Mouse (Mus musculus): ENCODE results near the gene Esrrb. TPM values are rescaled to one million over a fixed set of nuclear protein-coding genes. Genes with fewer than 3 reads are reported as not detected.

The Esrrb gene
- total RNA-seq (2022), result under 1 TPM in 3 of 4 experiments, not detected in 1; 0.24 to 0.52 (median 0.41) TPM

DNA sequence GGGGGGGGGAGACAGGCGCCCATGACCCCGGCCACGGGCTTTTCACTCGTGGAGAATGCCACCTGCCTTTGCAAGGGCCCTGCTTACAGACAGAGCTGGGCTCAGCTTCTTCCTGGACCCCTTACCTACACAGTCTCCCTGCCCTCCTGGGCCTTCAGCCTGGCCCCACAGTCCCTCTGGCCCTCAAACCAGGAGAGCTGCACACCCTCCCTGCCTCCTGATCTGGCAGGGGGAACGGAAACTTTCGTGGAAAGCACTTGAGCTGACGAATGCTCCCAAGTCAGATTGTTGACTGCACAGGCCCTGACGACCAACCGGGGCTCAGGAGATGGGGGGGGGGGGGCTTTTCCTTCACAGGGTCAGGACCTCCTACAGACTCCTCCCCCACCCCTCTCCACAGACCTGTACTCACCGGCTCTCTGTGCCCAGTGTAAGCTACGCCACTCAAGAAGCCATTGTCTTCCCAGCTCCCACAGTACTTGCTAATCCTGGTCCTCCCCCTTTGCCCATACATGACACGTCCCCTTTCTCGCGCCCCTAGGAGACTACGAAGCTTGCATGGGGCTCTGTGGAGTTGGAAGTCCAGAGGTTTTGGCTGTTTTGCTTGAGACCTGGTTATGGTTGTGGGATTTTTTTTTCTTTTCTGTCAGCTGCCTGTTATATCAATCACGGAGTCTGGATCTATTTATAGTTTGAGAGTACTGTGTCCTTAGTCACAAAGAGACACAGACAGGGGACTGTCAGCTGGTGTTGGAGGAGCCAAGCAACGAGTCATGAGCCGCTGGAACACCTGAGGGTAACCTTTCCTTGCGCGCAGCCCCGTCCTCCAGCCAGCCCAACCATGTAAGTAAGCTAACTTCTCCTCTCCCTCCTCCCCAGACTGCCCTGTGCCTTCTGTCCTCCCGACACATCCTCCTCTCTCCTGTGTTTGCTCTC, at the start of gene Esrrb:
Gene Esrrb, plus strand, starts transcription at position 422 of the 936 bp plus-strand sequence.
- no peak for DNase-seq

DNA sequence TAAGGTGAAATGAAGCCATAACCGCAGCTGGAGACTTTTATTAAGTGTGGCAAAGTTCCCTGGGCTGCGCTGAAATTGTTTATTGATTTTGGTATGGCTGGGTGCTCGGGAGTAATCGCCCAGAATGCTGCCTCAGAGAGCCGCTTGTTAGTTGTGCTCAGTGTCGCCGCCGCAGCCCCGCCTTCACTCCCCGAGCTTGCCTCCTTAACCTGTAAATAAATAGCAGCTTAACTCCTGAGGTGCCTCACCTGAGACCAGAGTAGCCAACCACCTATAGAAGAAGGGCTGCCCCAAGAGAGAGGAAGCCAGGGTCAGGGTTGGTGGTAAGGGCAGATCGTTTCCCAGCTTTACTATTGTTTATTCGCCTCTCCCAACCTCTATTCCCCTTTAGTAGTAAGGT, 40.3 kb upstream of the Esrrb start:
- no peak for DNase-seq

DNA sequence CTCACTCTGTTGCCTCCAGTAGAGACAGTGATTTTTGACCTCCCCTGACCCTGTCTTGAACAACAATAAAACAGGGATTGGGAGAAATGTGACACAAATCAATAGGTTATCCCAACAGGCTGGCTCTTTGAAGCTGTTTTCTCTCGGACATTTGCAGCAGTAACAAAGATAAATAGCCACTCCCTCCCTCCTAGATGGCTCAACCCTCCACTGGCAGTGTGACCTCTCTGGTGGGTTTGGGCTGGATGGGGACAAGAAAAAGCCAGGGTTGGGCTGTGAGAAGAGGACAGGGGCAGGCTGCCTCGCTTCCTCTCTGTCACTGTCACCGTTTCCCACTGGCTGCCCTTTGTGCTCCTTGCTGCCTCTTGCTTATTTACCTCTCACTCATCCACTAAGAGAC, 36.6 kb upstream of the Esrrb start:
- no peak for DNase-seq

DNA sequence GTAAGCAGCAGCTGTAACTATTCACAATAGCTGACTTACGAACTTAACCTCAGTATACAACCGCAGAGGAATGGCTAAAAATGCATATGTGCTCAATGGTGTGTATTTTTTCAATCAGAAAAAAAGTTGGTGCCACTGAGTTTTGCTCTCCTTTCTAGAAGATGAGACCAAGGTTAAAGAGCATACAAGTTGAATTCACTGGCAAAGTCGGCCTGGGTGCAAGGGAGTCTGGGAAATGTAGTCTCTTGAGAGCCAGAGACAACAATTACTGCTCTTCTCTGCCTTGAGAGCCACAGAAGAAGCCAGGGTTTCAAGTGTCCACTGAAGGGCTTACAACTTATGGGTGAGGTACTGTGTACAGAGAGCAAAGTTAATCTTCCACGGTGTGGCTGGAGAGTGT, 31.1 kb upstream of the Esrrb start:
- no peak for DNase-seq

DNA sequence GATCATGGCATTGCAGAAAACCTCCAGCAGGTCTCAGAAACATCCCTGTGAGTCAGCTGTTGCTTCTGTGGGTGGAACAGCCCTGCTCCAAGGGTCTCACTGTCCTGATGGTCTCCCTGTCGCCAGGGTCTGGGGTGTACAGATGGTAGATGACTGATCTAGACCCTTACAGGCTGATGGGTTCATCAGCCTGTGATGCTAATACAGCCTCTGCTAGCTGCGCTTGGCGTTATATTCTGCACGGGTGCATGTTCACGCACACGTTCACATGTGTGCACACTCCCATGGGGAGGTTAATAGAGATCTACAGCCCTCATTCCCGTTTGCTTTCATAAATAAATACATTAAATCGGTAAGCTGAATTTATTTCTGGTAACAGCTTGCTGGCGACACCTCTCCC, 30.2 kb upstream of the Esrrb start:
- DNase-seq, result no peak

DNA sequence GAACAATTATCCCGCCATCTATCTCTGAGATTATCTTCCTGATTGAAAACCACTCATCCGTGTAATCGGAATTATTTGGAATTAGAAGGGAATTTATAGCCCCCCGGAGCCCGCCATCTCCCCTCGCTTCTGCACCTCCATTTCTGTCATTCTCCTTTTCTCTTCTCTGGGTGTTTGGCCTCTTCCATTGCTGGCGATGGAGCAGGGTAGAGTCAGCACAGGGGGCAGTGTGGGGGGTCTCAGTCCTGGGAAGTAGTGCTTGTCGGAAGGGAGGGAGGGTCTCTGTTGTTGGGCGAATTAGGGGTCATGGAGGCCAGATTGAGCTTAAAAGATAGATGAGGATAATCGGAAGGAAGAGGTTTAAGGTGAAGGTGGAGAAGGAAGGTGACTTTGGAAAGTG, 29.7 kb upstream of the Esrrb start:
- no peak for DNase-seq

DNA sequence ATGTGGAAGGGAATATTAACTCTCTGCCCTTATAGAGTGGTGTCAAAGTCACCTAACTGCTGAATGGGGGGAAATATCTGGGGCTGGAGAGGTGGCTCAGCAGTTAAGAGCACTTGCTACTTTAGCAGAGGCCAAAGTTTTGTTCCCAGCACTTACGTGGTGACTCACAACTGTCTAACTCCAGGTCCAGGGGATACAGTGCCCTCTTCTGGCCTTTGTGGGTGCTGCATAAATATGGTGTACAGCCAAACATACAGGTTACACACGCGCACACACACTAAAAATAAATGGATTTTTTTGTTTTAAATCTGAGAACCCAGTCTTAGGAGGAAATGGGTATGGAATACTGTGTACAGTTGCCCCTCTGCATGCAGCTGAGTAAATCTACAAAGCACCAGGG, 24.7 kb upstream of the Esrrb start:
- no peak for DNase-seq

DNA sequence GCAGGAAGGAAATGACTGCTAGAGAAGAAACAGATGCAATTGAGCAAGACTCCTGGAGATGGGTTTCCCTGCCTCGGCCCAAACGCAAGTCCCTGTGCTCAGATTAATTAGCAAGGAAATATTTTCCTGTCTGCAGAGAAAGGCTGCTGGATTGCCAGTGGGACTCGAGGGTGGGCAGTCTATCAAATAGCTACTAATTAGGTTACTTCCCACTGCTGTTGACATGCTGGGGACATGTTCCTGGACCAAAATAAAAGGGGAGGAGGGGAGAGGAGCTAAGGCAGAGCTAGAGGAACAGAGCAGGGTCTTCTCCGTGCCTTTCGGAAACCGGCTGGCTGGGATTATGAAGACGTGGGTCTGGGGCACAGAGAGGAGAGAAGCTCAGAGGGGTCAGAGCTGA, 24.0 kb upstream of the Esrrb start:
- no peak for DNase-seq

DNA sequence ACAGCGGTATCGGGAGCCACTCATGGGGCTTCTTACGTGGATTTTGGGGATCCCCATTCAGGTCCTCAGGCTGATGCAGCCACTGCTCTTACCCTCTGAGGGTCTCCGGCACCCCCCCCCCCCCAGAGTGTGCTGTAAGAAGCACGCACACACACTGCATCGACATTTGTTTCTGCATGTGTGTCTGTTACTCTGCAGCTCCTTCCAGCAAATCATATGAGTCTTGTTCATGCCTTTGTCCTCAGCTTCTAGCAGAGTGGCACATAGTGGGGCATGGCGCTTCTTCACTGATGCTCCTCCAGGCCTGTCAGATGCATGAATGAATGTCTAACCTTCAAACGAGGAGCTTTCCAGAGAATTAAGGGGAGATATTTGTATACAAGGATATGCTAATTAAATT, 11.4 kb upstream of the Esrrb start:
- DNase-seq, result no peak

DNA sequence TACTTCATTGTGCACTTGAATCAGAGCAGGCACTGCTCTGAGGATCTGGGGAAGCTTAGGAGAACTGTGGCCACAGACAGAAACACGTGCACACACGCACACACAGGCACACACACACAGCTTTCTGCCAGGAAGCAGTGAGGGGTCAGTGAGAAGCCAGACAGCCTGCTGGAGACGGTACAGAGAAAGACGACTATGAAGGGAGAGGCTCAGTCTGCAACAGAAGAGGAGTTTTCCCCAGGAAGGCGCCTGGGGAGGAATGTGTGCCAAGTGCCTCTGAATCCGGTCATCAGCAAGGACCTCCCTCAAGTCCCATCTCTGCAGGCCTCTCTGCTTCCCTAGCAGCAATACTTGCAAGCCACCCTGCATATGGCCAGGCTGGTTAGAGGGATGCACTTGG, 1.5 kb upstream of the Esrrb start:
- no peak for DNase-seq

DNA sequence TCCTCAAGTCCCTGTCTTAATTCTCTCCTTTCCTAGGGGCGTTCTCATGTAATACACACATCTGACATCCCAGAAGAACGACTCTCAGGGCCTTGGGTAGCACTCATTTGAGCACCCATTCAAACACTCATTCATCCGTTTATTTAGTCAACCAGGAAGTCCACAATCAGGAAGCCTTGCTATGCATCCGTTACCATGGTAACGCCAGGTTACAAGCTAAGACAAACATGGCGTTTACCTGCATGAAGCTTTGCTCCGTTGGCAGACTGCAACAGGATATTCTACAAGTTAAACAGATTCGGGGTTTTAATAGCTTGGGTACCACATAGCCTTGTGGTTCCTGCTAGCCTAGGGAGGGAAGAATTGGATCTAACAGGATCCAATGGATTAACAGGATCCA, 1.0 kb upstream of the Esrrb start:
- DNase-seq, result no peak

DNA sequence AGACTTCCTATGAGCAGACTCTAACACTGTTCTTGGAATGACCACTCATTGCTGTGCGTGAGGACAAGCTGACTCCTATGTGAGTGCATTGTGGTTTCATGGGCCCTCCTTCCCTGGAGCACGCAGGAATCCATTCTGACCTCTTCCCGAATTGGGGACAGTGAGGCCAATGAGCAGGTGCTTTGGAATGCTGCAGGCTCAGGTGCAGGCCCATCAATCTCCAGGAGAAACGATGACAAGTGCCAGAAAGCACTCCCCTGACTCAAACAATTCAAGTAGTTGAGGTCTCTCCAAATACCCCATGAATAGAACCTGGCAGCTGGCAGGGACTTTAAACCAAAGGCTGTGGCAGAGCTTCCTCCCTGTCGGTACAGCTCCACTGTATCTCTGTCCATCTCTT, 3.4 kb downstream of the Esrrb start:
- no peak for DNase-seq

DNA sequence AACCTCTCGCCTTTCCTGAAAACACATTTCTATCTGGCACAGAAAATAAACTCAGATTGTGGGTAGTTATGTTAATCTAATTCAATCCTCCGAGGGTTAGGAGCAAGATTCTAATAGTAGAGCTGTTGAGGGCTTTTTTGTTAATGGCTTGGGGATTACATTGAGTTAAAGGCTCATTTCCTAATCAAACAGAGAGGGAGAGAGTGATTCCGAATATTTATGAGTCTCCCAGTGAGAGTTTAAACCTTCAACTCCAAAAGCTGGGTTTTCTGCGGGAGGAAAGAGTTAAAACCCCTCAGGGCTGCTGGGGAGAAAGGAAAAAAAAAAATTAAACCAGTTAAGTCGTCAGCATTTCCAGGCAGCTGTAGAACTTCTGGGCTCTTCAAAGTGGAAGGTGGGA, 3.8 kb downstream of the Esrrb start:
- no peak for DNase-seq

DNA sequence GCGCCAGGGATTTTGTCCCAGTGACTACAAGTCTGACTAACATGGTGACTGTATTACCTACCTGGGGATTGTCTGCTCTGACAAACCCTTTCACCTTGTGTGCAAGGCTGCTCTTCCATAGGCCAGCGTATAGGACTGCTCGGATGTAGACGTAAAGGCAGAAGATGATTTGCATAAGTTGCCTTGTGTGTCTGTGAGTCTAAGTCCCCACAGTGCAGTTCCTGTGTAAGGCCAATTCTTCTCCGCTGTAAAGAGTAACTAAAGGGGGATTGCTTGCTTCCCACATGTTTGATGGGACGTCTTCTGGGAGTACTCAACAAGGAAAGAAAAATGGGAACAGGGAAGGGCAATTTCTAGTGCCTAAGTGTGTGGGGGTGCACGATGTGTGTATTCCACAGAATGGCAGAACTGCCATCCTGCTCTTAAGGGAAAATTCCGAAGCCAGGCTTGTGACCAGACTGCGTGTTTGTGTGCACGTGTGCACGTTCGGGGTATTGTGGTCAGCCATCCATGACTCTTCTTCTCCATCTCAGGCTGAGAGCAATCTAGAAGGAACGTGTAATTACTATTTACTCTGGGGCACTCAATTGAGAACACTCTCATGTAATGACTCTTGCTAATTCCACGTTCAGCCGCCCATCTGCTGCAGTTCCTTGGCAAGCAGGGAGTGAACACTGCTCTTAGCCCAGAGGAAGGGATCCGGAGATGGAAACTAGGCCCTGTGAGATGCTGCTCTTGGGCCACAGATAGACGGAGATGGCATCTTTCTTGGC, 9.9 kb downstream of the Esrrb start:
- DNase-seq, result no peak

DNA sequence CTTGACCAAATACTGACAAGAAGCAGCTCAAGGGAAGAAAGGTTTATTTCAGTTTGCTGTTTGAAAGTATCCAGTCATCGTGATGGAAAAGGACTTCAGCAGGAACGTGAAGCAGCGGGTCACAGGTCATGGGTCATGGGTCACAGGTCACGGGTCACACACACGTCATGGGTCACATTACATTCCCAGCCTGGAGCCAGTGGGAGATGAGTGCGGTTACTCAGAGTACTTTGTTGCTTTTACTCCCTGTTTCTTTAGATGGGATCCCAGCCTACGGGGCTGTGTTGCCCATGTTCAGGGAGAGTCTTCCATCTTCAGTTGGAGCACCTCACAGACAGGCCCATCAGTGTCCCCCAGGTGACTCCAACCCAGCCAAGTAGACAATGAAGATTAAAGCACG, 13.4 kb downstream of the Esrrb start:
- no peak for DNase-seq

DNA sequence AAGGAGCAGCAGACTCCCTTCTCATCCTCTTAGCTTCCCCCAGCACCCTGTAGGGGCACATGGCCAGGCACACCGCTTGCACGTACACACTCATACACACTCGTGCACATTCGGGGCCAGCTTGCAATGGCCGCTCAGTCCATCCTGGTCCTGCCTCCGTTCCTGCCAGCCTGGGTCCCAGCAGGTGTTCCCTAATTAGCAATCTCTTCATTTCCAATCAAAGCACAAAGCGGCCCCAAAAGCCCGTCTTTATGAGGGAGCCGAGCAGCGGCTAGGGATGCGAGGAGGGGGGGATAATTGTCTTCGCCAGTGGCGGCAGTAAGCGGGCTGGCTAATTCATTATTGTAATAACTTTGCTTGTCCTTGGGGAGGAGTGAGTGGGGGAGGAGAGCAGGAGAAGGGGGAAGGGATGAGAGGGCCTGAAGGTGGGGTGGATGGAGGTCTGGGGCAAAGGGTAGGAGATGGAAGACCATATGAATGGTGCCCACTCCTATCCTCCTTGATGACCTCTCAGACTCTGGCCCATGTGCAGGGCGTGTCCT, 18.8 kb downstream of the Esrrb start:
- no peak for DNase-seq

DNA sequence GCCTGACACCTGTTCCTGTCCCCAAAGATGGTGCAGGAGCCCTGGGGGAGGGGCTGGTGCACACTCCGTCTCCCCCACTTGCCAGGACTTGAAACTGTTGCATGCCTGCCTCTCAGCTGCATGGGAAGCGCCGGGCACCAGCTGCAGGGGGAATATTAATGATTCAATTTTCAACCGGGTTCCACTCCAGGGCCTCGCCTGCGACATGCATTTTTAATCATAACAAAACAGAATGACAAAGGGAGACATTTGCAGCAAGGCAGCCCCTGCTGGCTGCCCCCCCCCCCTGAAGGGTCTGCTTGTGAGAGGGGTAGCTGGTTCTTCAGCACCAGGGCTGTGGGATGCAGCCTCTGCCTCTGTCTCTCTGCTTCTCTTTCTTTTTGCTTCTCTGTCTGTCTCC, 22.9 kb downstream of the Esrrb start:
- no peak for DNase-seq

DNA sequence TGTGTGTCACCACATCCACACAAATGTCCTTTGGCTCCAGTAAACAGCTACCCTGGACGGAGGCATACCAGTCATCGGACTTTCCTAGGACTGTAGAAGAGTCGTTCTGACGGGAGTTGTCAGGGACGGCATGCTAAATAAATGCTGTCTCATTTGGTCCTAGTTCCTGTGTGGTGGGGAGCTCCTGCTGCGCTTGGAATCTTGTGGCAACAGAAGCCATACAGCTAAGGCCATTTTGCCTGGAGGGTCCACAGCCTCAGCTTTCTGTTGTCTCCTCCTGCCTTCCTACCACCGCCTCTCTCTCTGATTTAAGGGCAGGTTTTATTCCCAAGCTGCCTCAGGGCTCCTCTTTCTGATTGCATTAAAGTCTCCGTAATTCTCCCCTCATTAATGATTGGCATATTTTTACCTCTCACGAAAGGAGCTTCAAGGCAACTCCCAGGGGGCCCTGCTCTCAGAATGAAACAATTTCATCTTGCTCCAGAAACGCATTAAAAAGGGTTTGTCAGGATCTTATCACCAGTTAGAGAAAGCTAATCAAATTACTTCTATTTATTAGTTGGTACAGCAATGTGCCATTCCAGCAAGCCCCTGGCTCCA, 26.9 kb downstream of the Esrrb start:
- DNase-seq, result no peak

DNA sequence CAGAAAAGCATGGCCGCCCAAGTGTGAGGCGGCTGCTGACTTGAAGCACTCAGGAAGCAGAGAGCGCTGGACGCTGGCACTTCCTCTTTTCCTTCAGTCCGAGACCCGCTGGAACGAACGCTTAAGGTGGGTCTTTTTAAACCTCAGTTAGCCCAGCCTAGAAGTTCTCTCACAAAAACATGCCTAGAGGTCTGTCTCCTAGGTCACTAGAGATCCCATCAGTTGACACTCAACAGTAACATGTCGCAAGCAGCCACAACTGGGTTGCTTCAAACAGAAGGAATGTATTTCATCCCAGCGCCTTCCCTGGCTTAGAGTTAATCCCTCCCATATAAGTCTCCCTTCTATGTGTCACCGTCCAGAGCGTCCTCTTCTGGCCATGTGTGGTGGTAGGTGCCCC, 33.9 kb downstream of the Esrrb start:
- no peak for DNase-seq

DNA sequence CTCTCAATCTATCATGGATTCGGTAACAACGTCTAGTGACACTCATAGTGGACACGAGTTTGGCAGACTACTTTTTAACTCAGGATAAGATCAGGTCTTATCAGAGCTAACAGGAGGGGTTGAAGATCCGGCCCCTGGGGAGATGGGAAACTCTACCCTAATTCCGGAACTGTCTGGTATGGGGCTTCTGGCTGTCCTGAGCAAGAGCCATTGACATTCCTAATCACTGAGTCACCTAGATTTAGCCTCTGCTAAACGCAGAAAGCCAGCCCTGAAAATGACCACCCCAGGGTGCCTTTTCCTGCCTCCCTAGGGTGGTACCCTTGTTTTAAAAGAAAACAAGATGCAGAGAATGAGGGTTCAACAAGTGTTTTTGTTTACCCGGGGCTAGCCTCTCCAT, 34.4 kb downstream of the Esrrb start:
- DNase-seq, result no peak

DNA sequence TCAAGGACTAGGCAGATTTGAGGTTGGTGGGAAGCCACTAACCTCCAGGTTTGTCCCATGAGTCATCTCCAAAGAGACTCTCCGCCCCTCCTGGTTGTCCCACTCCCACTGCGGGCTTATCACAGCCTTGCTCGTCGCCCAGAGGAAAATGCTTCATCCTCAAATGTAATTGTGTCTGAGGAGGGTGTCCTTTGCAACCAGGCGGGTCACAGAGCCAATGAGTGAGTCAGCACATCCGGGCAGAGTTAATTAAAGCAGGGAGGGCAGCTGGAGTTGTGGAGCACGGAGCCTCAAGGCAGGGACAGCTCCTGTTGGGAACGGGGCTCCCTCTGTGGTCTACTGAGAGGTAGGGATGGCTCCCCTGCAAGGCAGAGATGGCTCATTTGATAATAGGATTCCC, 37.8 kb downstream of the Esrrb start:
- no peak for DNase-seq

DNA sequence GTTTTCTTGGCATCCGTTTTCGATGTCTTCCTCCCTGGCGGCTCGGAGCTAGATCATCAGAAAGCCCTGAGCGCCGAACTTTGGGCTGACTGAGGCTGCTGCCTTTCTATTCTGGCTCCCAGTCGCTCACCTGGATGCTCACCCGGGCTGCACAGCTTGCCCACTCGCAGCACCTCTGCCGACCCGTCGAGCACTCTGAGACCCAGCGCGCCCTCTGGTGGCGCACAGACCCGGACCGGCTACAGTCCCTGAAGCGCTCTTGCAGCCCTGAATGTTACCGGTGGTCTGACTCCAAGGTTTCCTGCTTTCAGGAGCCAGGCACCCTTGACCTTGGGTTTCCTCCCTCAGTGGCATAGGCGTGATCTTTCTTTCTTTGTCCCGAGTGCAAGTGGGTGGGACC, 41.8 kb downstream of the Esrrb start:
- peak; percentile 22 for DNase-seq

DNA sequence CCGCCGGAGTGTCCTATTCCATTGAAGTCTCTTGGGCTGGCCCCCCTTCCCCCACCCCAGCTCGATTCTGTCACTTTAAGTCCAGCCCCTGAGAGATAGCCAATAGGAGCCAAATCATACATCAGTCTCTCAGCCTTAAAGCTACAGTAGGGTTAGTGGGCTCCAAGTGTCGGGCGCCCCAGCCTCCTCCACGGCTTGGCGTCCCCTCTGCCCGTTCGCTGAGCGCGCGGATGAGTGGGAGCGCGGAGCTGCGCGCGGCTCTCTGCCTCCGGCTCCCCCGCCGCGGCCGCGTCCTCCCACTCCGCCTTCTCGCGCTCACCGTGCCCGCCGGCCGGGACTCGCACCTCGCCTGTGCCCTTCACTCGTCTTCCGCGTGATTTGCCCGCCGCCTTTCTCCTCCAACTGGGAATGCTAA, 60.6 kb downstream of the Esrrb start:
- no peak for DNase-seq

Data from adrenal gland, adult 8-10 months (tissue).